Mouse (Mus musculus) WW6 (cell line): ENCODE measurements around the gene Sobp.

Experiments
- DNase-seq: peaks from one replicate; pipeline ENCODE4 v3.0.0-alpha.2; 2013; ENCODE audit warnings: low read depth, low spot score

Gene Sobp

GRCm38 (mm10) chr10:42994331-42994782 is 180.0 kb downstream of the Sobp start:
- no peak for DNase-seq

- no peak for DNase-seq
Measured at GRCm38 (mm10) chr10:42991018-42991417, 183.3 kb downstream of the Sobp start.

GRCm38 (mm10) chr10:42989910-42990309 is 184.4 kb downstream of the Sobp start:
- DNase-seq, result peak; percentile 50

GRCm38 (mm10) chr10:42988627-42989026 is 185.7 kb downstream of the Sobp start:
- no peak for DNase-seq

- no peak for DNase-seq
Measured at GRCm38 (mm10) chr10:42987594-42988052, 186.7 kb downstream of the Sobp start.

GRCm38 (mm10) chr10:42984886-42985285 is 189.4 kb downstream of the Sobp start:
- DNase-seq, result no peak

- no peak for DNase-seq
Measured at GRCm38 (mm10) chr10:42980999-42981757, 193.2 kb downstream of the Sobp start.

GRCm38 (mm10) chr10:42978346-42978745 is 196.0 kb downstream of the Sobp start:
- DNase-seq, result no peak

GRCm38 (mm10) chr10:42976577-42976976 is 197.8 kb downstream of the Sobp start:
- no peak for DNase-seq

GRCm38 (mm10) chr10:42973537-42973936 is 200.8 kb downstream of the Sobp start:
- no peak for DNase-seq

- DNase-seq, result peak; percentile 62
Measured at GRCm38 (mm10) chr10:42972504-42973172, 201.7 kb downstream of the Sobp start.

- no peak for DNase-seq
Measured at GRCm38 (mm10) chr10:42968332-42968731, 206.0 kb downstream of the Sobp start.

GRCm38 (mm10) chr10:42963061-42963460 is 211.3 kb downstream of the Sobp start:
- no peak for DNase-seq

- DNase-seq, result no peak
Measured at GRCm38 (mm10) chr10:42962655-42963054, 211.7 kb downstream of the Sobp start.

GRCm38 (mm10) chr10:42962181-42962601 is 212.1 kb downstream of the Sobp start:
- no peak for DNase-seq

- DNase-seq, result no peak
Measured at GRCm38 (mm10) chr10:42961771-42962170, 212.6 kb downstream of the Sobp start.

- no peak for DNase-seq
Measured at GRCm38 (mm10) chr10:42958686-42959085, 215.6 kb downstream of the Sobp start.

GRCm38 (mm10) chr10:42957881-42958651 is 216.3 kb downstream of the Sobp start:
- no peak for DNase-seq

GRCm38 (mm10) chr10:42955205-42955604 is 219.1 kb downstream of the Sobp start:
- no peak for DNase-seq

GRCm38 (mm10) chr10:42953601-42954000 is 220.7 kb downstream of the Sobp start:
- no peak for DNase-seq
